Mouse (Mus musculus): ENCODE measurements around the gene Nf2. TPM values are rescaled to one million over a fixed set of nuclear protein-coding genes. Genes with fewer than 3 reads are reported as not detected.

Gene Nf2
- polyA plus RNA-seq (2012; rRNA removed): 90.2 and 92.5 TPM in 2 replicates

- H3K4me3 ChIP-seq (ENCODE audit: control insufficient read depth, low read depth, low read length): peak within 1 kb of the TSS; percentile 99
- no peaks in the 10 kb centered on the region for H3K36me3 ChIP-seq (ENCODE audit: control insufficient read depth, insufficient read depth, low read length)
- peak within 1 kb of the TSS; percentile 87 for H3K27ac ChIP-seq (ENCODE audit: control insufficient read depth, insufficient read depth, low read depth, low read length)
- no peaks in the 10 kb centered on the region for H3K27me3 ChIP-seq (ENCODE audit: control insufficient read depth, insufficient read depth, low read length)
- H3K4me1 ChIP-seq (ENCODE audit: control insufficient read depth, insufficient read depth, low read length): no peaks in the 10 kb centered on the region; the same call in none of the 2 replicates
- TF ChIP-seq CTCF (IDR thresholded peaks at IDR 0.05; ENCODE audit: control insufficient read depth, insufficient read depth, insufficient replicate concordance, low read depth, low read length) (no peak), POLR2A (IDR thresholded peaks at IDR 0.05; ENCODE audit: control insufficient read depth, low read depth, low read length) (0 out of 2 replicates have a peak, but pooled peaks have one; percentile 18)
Observed at GRCm38 (mm10) chr11:4849258-4849943, at the start of gene Nf2. TSS of gene Nf2 (minus strand) at chr11:4849536.

GRCm38 (mm10) chr11:4894848-4895816 lies 45.8 kb upstream of the Nf2 start, which contains the start of gene Thoc5:
TSS of gene Thoc5 (plus strand) at chr11:4895320.
- Histone ChIP-seq H3K4me1 (ENCODE audit: control insufficient read depth, insufficient read depth, low read length) (peaks cover 10% of the 10 kb centered on the region), H3K36me3 (ENCODE audit: control insufficient read depth, insufficient read depth, low read length) (no peaks in the 10 kb centered on the region), H3K4me3 (ENCODE audit: control insufficient read depth, low read depth, low read length) (peak within 1 kb of the TSS; percentile 83), H3K27ac (ENCODE audit: control insufficient read depth, insufficient read depth, low read depth, low read length) (peak within 1 kb of the TSS; percentile 77), H3K27me3 (ENCODE audit: control insufficient read depth, insufficient read depth, low read length) (no peaks in the 10 kb centered on the region)
- TF ChIP-seq POLR2A (IDR thresholded peaks at IDR 0.05; ENCODE audit: control insufficient read depth, low read depth, low read length) (peak; percentile 75), CTCF (IDR thresholded peaks at IDR 0.05; ENCODE audit: control insufficient read depth, insufficient read depth, insufficient replicate concordance, low read depth, low read length) (no peak)

GRCm38 (mm10) chr11:4886987-4887386 lies 37.7 kb upstream of the Nf2 start:
- H3K27me3 ChIP-seq (ENCODE audit: control insufficient read depth, insufficient read depth, low read length): no peaks in the 10 kb centered on the region
- peaks cover 3% of the 10 kb centered on the region; the same call in 1 of the 2 replicates for H3K4me1 ChIP-seq (ENCODE audit: control insufficient read depth, insufficient read depth, low read length)
- no peaks in the 10 kb centered on the region for H3K36me3 ChIP-seq (ENCODE audit: control insufficient read depth, insufficient read depth, low read length)
- TF ChIP-seq CTCF (IDR thresholded peaks at IDR 0.05; ENCODE audit: control insufficient read depth, insufficient read depth, insufficient replicate concordance, low read depth, low read length): no peak
- TF ChIP-seq POLR2A (IDR thresholded peaks at IDR 0.05; ENCODE audit: control insufficient read depth, low read depth, low read length): no peak
- no peak overlapping the region for H3K4me3 ChIP-seq (ENCODE audit: control insufficient read depth, low read depth, low read length)
- no peak overlapping the region for H3K27ac ChIP-seq (ENCODE audit: control insufficient read depth, insufficient read depth, low read depth, low read length)

- Histone ChIP-seq H3K36me3 (ENCODE audit: control insufficient read depth, insufficient read depth, low read length) (no peaks in the 10 kb centered on the region), H3K27me3 (ENCODE audit: control insufficient read depth, insufficient read depth, low read length) (no peaks in the 10 kb centered on the region), H3K4me3 (ENCODE audit: control insufficient read depth, low read depth, low read length) (no peak overlapping the region), H3K27ac (ENCODE audit: control insufficient read depth, insufficient read depth, low read depth, low read length) (no peak overlapping the region), H3K4me1 (ENCODE audit: control insufficient read depth, insufficient read depth, low read length) (peaks cover 3% of the 10 kb centered on the region; the same call in 1 of the 2 replicates)
- TF ChIP-seq POLR2A (IDR thresholded peaks at IDR 0.05; ENCODE audit: control insufficient read depth, low read depth, low read length): no peak
- peak; percentile 19; the same call in 1 of the 2 replicates for TF ChIP-seq CTCF (IDR thresholded peaks at IDR 0.05; ENCODE audit: control insufficient read depth, insufficient read depth, insufficient replicate concordance, low read depth, low read length)
Observed at GRCm38 (mm10) chr11:4885385-4885903, 36.1 kb upstream of the Nf2 start.

DNA sequence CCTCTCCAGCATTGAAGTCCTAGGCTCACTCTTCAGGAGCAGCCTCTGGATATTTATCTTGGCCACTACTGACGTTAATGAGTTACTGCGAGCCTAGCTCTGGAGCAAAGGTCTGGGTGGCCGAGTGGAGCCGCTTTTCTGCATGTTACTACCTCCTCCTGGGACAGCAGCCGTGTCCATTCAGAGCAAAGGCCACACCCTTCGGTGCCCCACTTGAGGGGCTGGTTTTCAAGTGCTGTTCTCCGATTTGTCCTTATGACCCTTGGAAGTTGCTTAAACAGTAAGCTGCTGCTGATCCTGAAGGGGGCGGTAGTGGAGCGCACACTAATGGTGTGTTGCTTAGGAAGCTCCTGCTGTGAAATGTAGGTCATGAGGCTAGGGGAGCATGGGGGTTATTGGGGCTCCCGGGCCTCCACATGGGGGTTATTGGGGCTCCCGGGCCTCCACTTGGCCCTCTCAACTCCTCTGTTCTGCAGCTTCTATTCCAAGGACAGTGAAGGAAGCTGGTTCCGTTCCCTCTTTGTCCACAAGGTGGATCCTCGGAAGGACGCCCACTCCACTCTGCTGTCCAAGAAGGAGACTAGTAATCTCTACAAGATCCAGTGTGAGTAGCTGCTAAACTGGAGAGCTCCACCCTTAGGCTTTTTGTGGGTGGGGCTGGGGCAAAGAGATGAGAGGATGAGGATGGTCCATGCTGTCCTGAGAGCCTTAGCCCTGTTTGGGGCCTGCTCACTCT lies 33.7 kb upstream of the Nf2 start:
- H3K27me3 ChIP-seq (ENCODE audit: control insufficient read depth, insufficient read depth, low read length): no peaks in the 10 kb centered on the region
- H3K4me1 ChIP-seq (ENCODE audit: control insufficient read depth, insufficient read depth, low read length): peaks cover 3% of the 10 kb centered on the region; the same call in 1 of the 2 replicates
- no peak overlapping the region for H3K27ac ChIP-seq (ENCODE audit: control insufficient read depth, insufficient read depth, low read depth, low read length)
- H3K4me3 ChIP-seq (ENCODE audit: control insufficient read depth, low read depth, low read length): no peak overlapping the region
- no peak for TF ChIP-seq POLR2A (IDR thresholded peaks at IDR 0.05; ENCODE audit: control insufficient read depth, low read depth, low read length)
- TF ChIP-seq CTCF (IDR thresholded peaks at IDR 0.05; ENCODE audit: control insufficient read depth, insufficient read depth, insufficient replicate concordance, low read depth, low read length): no peak
- no peaks in the 10 kb centered on the region for H3K36me3 ChIP-seq (ENCODE audit: control insufficient read depth, insufficient read depth, low read length)

DNA sequence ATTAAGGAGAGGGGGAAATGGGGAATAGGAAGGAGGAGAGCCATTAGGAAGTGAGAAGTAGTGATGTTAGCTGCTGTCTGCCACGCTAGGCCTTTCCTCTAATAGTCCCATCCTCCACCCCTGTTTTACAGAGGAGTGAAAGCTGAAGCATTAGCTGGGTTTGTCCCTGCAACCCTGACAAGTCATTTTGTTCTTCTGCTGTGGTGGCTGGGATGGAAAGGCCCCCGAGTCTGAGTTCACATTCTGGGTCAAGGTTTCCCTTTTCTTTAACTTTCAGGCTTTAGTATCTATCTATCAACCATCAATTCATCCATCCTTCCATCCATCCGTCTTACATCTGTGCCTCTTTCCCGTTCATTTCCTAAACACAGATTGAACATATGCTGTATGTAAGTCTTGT lies 31.8 kb upstream of the Nf2 start:
- no peaks in the 10 kb centered on the region for H3K36me3 ChIP-seq (ENCODE audit: control insufficient read depth, insufficient read depth, low read length)
- H3K27ac ChIP-seq (ENCODE audit: control insufficient read depth, insufficient read depth, low read depth, low read length): no peak overlapping the region
- TF ChIP-seq POLR2A (IDR thresholded peaks at IDR 0.05; ENCODE audit: control insufficient read depth, low read depth, low read length) (no peak), CTCF (IDR thresholded peaks at IDR 0.05; ENCODE audit: control insufficient read depth, insufficient read depth, insufficient replicate concordance, low read depth, low read length) (no peak)
- H3K4me1 ChIP-seq (ENCODE audit: control insufficient read depth, insufficient read depth, low read length): peaks cover 3% of the 10 kb centered on the region; the same call in 1 of the 2 replicates
- no peaks in the 10 kb centered on the region for H3K27me3 ChIP-seq (ENCODE audit: control insufficient read depth, insufficient read depth, low read length)
- no peak overlapping the region for H3K4me3 ChIP-seq (ENCODE audit: control insufficient read depth, low read depth, low read length)
